Mouse (Mus musculus) lung, postnatal 0 days (tissue): ENCODE measurements around the gene Sox12.

ENCODE experiments used
- CTCF ChIP-seq: IDR thresholded peaks from 2 replicates; pipeline ENCODE4 v1.5.1; 2016; ENCODE audit warnings: antibody characterized with exemption, mild to moderate bottlenecking
- EP300 ChIP-seq: IDR thresholded peaks from 2 replicates; pipeline ENCODE4 v1.6.1; 2016; ENCODE audit warnings: antibody characterized with exemption, mild to moderate bottlenecking, control low read depth

DNA sequence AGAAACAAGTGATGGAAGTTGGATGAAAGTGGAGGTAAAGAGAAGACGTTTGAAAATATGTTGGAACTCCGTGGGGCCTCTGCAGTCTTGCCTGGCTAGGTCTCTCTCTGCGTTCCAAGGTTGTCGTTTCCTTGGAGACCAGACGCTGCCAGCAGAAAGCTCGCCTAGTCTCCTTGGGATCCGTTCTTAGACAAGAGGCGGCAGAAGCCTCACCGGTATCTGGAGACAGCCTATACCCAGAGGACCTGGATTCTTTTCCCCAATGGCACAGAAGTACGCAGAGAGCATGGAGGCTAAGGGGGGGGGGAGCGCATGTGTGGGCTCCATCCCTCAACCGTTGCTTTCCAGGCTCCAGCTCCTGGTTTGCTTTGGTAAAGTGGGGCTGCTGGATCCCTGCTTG lies 29.6 kb upstream of the Sox12 start:
- no peak for TF ChIP-seq CTCF
- TF ChIP-seq EP300: no peak
